Mouse (Mus musculus): ENCODE results near the gene Rft1. TPM values are rescaled to one million over a fixed set of nuclear protein-coding genes. Genes with fewer than 3 reads are reported as not detected.

Rft1 gene
- polyA plus RNA-seq, 1 experiment from 2014 or later, result 12.8 TPM

- no peak for ATAC-seq (ENCODE audit: low FRiP score, low read depth)
- Histone ChIP-seq H3K4me3 (peak overlapping the region; percentile 96), H3K4me1 (peaks cover 7% of the 10 kb centered on the region), H3K36me3 (no peaks in the 10 kb centered on the region), H3K27me3 (no peaks in the 10 kb centered on the region; the same call in 1 of the 2 replicates), H3K9me3 (no peaks in the 10 kb centered on the region), H3K9ac (replicated peaks) (peak overlapping the region; percentile 94), H3K4me2 (replicated peaks) (peak overlapping the region; percentile 72), H3K27ac (replicated peaks) (peak overlapping the region; percentile 81; the same call in 1 of the 2 replicates)
- 45% methylated on average over 4 of the region's 4 CpGs for WGBS
These were observed 600 bp downstream of the Rft1 start for GRCm38 (mm10) chr14:30654691-30655228.

- 86% methylated on average over 1 of the region's 1 CpGs for WGBS
- no peaks in the 10 kb centered on the region for H3K36me3 ChIP-seq
- no peak for ATAC-seq (ENCODE audit: low FRiP score, low read depth)
- H3K27ac ChIP-seq (replicated peaks), result no peak overlapping the region
- H3K27me3 ChIP-seq, result no peaks in the 10 kb centered on the region; the same call in 1 of the 2 replicates
- H3K4me3 ChIP-seq, result no peak overlapping the region
- no peak overlapping the region for H3K9ac ChIP-seq (replicated peaks)
- no peaks in the 10 kb centered on the region for H3K9me3 ChIP-seq
- H3K4me2 ChIP-seq (replicated peaks), result no peak overlapping the region
- peaks cover 7% of the 10 kb centered on the region for H3K4me1 ChIP-seq
These were observed 1.4 kb downstream of the Rft1 start for GRCm38 (mm10) chr14:30655531-30655930.

GRCm38 (mm10) chr14:30666061-30666460, 11.9 kb downstream of the Rft1 start:
- Histone ChIP-seq H3K27me3 (no peaks in the 10 kb centered on the region), H3K4me3 (no peak overlapping the region), H3K9me3 (no peaks in the 10 kb centered on the region), H3K36me3 (peaks cover 61% of the 10 kb centered on the region), H3K4me1 (no peaks in the 10 kb centered on the region), H3K4me2 (replicated peaks) (no peak overlapping the region), H3K9ac (replicated peaks) (no peak overlapping the region), H3K27ac (replicated peaks) (no peak overlapping the region)
- no peak for ATAC-seq (ENCODE audit: low FRiP score, low read depth)
- WGBS, result 92% methylated on average over 3 of the region's 3 CpGs

DNA sequence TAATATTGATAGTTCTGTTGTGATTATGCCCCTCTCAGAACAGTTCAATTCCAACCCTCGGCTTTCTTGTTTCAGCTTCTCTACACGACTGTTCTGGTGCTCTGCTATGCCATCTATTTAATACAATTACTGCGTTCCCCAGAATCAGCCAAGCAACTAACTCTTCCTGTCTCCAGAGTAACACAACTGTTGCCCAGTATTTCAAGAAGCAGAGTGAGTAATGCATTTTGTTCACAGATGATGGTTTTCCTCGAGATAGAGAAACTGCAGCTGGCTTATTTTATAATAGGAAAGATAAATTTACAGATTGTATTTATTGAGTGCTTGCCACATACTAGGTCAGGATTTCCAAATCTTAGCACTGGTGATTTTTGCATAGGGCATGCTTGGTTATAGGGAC, 12.4 kb downstream of the Rft1 start:
- no peak overlapping the region for H3K9ac ChIP-seq (replicated peaks)
- H3K4me1 ChIP-seq, result no peaks in the 10 kb centered on the region
- peaks cover 56% of the 10 kb centered on the region for H3K36me3 ChIP-seq
- 91% methylated on average over 4 of the region's 4 CpGs for WGBS
- no peak overlapping the region for H3K4me3 ChIP-seq
- H3K27me3 ChIP-seq, result no peaks in the 10 kb centered on the region
- ATAC-seq (ENCODE audit: low FRiP score, low read depth), result no peak
- H3K4me2 ChIP-seq (replicated peaks), result no peak overlapping the region
- H3K9me3 ChIP-seq, result no peaks in the 10 kb centered on the region
- H3K27ac ChIP-seq (replicated peaks), result no peak overlapping the region

- H3K36me3 ChIP-seq, result peaks cover 46% of the 10 kb centered on the region
- no peak for ATAC-seq (ENCODE audit: low FRiP score, low read depth)
- H3K9ac ChIP-seq (replicated peaks), result no peak overlapping the region
- no peak overlapping the region for H3K4me3 ChIP-seq
- H3K27ac ChIP-seq (replicated peaks), result no peak overlapping the region
- no peaks in the 10 kb centered on the region for H3K4me1 ChIP-seq
- no peaks in the 10 kb centered on the region for H3K27me3 ChIP-seq
- WGBS, result 93% methylated on average over 6 of the region's 6 CpGs
- H3K4me2 ChIP-seq (replicated peaks), result no peak overlapping the region
- H3K9me3 ChIP-seq, result no peaks in the 10 kb centered on the region
These were observed 16.0 kb downstream of the Rft1 start for GRCm38 (mm10) chr14:30670161-30670560.

GRCm38 (mm10) chr14:30671095-30671985, 17.2 kb downstream of the Rft1 start:
- Histone ChIP-seq H3K4me2 (replicated peaks) (no peak overlapping the region), H3K27ac (replicated peaks) (no peak overlapping the region), H3K4me1 (no peaks in the 10 kb centered on the region), H3K9me3 (no peaks in the 10 kb centered on the region), H3K9ac (replicated peaks) (no peak overlapping the region; the same call in 1 of the 2 replicates), H3K4me3 (no peak overlapping the region), H3K36me3 (peaks cover 43% of the 10 kb centered on the region), H3K27me3 (no peaks in the 10 kb centered on the region)
- 80% methylated on average over 15 of the region's 15 CpGs for WGBS
- ATAC-seq (ENCODE audit: low FRiP score, low read depth), result peak; percentile 16; the same call in 1 of the 2 replicates

DNA sequence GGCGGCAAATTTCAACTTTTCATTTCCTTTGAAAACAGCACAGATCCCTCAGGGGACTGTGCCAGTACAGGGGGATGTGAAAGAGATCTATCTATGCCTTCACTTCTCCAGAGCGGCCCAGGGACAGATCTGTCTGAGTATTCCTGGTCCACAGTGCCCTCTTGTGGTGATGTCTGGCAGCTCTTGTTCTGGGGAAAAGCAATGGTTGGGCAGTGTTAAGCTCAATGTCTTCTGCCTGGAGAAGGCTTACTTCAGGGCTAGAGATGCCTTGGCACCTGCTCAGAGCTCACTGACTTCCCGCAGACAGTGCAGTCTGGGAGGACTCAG, 17.8 kb downstream of the Rft1 start:
- peak; percentile 71 for ATAC-seq (ENCODE audit: low FRiP score, low read depth)
- Histone ChIP-seq H3K4me1 (no peaks in the 10 kb centered on the region), H3K9ac (replicated peaks) (no peak overlapping the region), H3K27me3 (no peaks in the 10 kb centered on the region), H3K27ac (replicated peaks) (no peak overlapping the region), H3K9me3 (no peaks in the 10 kb centered on the region), H3K36me3 (peaks cover 42% of the 10 kb centered on the region), H3K4me3 (no peak overlapping the region), H3K4me2 (replicated peaks) (no peak overlapping the region)
- 19% methylated on average over 3 of the region's 3 CpGs for WGBS

GRCm38 (mm10) chr14:30674947-30675346, 20.8 kb downstream of the Rft1 start:
- no peaks in the 10 kb centered on the region for H3K9me3 ChIP-seq
- no peak overlapping the region for H3K27ac ChIP-seq (replicated peaks)
- H3K36me3 ChIP-seq, result peaks cover 46% of the 10 kb centered on the region
- 59% methylated on average over 6 of the region's 6 CpGs for WGBS
- no peak for ATAC-seq (ENCODE audit: low FRiP score, low read depth)
- H3K4me3 ChIP-seq, result no peak overlapping the region
- no peaks in the 10 kb centered on the region for H3K27me3 ChIP-seq
- no peaks in the 10 kb centered on the region for H3K4me1 ChIP-seq
- no peak overlapping the region for H3K4me2 ChIP-seq (replicated peaks)
- no peak overlapping the region for H3K9ac ChIP-seq (replicated peaks)

DNA sequence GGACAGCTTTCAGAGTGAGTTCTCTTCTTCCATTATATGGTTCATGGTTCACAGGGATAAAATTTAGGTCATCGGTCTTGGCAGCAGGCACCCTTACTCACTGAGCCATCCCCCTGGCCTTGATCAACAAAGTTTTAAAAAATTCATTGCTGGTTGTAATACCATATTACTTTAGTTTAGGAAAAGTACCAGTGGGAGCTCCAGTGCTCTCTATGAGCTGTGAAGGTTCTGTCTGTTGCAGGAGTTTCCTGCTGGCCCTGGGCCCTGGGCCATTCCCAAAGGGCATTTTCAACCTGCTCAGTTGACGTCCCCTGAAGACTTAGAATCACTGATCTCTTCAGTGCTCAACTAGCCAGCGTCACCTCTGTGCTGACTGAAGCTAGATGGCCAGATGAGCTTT, 28.0 kb downstream of the Rft1 start:
- Histone ChIP-seq H3K4me1 (no peaks in the 10 kb centered on the region), H3K36me3 (peaks cover 55% of the 10 kb centered on the region), H3K27ac (replicated peaks) (no peak overlapping the region), H3K4me2 (replicated peaks) (no peak overlapping the region), H3K27me3 (no peaks in the 10 kb centered on the region), H3K9ac (replicated peaks) (no peak overlapping the region), H3K4me3 (no peak overlapping the region), H3K9me3 (no peaks in the 10 kb centered on the region)
- WGBS, result 91% methylated on average over 3 of the region's 3 CpGs
- no peak for ATAC-seq (ENCODE audit: low FRiP score, low read depth)

- WGBS, result 92% methylated on average over 3 of the region's 3 CpGs
- peaks cover 13% of the 10 kb centered on the region for H3K36me3 ChIP-seq
These were observed 36.5 kb downstream of the Rft1 start for GRCm38 (mm10) chr14:30690685-30691084.

DNA sequence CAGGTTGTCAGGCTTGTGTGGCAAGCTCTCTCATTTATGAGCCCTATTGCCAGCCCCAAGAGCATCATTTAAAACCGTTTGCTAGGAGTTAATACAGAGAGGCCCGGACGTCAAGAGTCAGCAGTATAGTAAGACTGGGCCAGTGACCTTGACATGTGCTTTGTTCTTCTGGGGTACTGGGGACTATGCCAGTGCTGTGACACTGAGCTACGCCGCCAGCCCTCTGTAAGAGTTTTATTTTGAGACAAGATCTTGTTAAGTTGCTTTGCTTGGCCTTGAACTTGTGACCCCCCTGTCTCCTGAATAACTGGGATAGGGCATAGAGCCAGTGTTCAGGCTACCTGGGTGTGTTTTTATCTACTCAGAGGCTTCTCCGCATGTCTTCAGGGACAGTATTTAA, 38.3 kb downstream of the Rft1 start:
- no peak for ATAC-seq (ENCODE audit: low FRiP score, low read depth)
- no peaks in the 10 kb centered on the region for H3K9me3 ChIP-seq
- no peaks in the 10 kb centered on the region for H3K27me3 ChIP-seq
- H3K27ac ChIP-seq (replicated peaks), result no peak overlapping the region
- no peak overlapping the region for H3K9ac ChIP-seq (replicated peaks)
- H3K36me3 ChIP-seq, result peaks cover 13% of the 10 kb centered on the region
- WGBS, result 90% methylated on average over 6 of the region's 6 CpGs
- H3K4me3 ChIP-seq, result no peak overlapping the region
- H3K4me1 ChIP-seq, result peaks cover under 1% of the 10 kb centered on the region; the same call in 1 of the 2 replicates
- no peak overlapping the region for H3K4me2 ChIP-seq (replicated peaks)

More at GRCm38 (mm10) chr14:30690685-30691084, 36.5 kb downstream of the Rft1 start:
- Histone ChIP-seq H3K9ac (replicated peaks) (no peak overlapping the region), H3K4me3 (no peak overlapping the region), H3K4me1 (no peaks in the 10 kb centered on the region), H3K27me3 (no peaks in the 10 kb centered on the region), H3K4me2 (replicated peaks) (no peak overlapping the region), H3K27ac (replicated peaks) (no peak overlapping the region), H3K9me3 (no peaks in the 10 kb centered on the region)
- ATAC-seq (ENCODE audit: low FRiP score, low read depth), result no peak

- H3K9ac ChIP-seq (replicated peaks), result no peak overlapping the region
- H3K4me3 ChIP-seq, result no peak overlapping the region
- H3K27ac ChIP-seq (replicated peaks), result no peak overlapping the region
- ATAC-seq (ENCODE audit: low FRiP score, low read depth), result no peak
- peaks cover 11% of the 10 kb centered on the region for H3K36me3 ChIP-seq
- no peaks in the 10 kb centered on the region for H3K9me3 ChIP-seq
- no peak overlapping the region for H3K4me2 ChIP-seq (replicated peaks)
- H3K4me1 ChIP-seq, result peaks cover 8% of the 10 kb centered on the region; the same call in 1 of the 2 replicates
- 87% methylated on average over 2 of the region's 2 CpGs for WGBS
- no peaks in the 10 kb centered on the region for H3K27me3 ChIP-seq
These were observed 40.6 kb downstream of the Rft1 start for GRCm38 (mm10) chr14:30694786-30695185.

All from midbrain, embryonic 12.5 days (tissue).